Mouse (Mus musculus): ENCODE results near the gene Sytl3.
"Not testable (repeated sequence)": the region's sequence is repeated elsewhere in the genome, so short reads cannot be mapped to it uniquely, and the experiment has no call there.

- not testable (repeated sequence) for TF ChIP-seq POLR2A, EP300 (IDR thresholded peaks at IDR 0.05; ENCODE audit: insufficient read depth, low read depth, low read length)
- peak; percentile 66 for TF ChIP-seq CTCF (IDR thresholded peaks at IDR 0.05)
Observed at GRCm38 (mm10) chr17:6697224-6697775, 38.4 kb downstream of the Sytl3 start.
